Mouse (Mus musculus): ENCODE measurements around the gene 4930512M02Rik.

GRCm38 (mm10) chr11:11556186-11556585, 71.4 kb downstream of the 4930512M02Rik start:
- no peak for TF ChIP-seq CTCF (IDR thresholded peaks at IDR 0.05; ENCODE audit: low read depth)
- TF ChIP-seq EP300 (optimal IDR thresholded peaks at IDR 0.05): no peak

Measured in stomach, postnatal 0 days (tissue).